Mouse (Mus musculus): ENCODE data around the gene Tfec. TPM values are rescaled to one million over a fixed set of nuclear protein-coding genes. Genes with fewer than 3 reads are reported as not detected.

The Tfec gene
- total and polyA plus RNA-seq, 2 experiments from 2014 or later: 0.24 to 0.31 TPM

DNA sequence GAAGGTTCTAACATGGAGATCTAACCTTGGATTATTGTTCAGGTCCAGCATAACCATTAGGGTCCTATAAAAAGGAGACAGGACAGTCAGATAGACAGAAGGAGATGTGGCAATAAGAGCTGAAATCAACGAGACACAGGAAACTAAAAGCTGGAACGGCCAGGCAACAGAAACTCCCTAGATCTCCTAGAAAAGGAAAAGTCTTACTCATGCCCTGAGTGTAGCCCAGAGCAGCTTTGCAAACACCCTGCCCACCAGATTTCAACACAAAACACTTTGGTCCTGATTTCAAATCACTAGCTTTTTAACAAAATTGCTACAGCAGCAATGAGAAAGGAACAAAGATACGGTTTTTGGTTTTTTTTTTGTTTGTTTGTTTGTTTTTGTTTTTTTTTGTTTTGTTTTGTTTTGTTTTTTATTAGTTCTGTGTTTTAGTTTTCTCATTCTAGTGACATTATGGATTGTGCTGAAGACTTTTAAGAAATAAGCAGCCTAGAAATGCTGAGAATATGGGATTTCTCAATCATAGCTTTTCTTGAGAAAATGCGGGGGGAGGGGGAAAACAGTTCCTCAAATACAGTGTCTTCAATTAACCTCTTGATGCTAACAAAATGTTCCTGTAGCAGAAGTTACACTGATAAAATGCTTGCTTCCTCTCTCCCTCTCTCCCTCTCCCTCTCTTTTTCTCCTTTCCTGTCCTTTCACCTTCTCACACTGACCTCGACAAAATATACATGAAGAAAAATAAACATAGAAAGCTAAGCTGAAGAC, 14.5 kb downstream of the Tfec start:
- H3K4me2 ChIP-seq (ENCODE audit: low read depth): no peak overlapping the region
- H3K36me3 ChIP-seq (ENCODE audit: insufficient read depth): no peaks in the 10 kb centered on the region
- ATAC-seq: no peak
- H3K4me1 ChIP-seq (ENCODE audit: insufficient read depth): no peaks in the 10 kb centered on the region
- no peaks in the 10 kb centered on the region for H3K9me3 ChIP-seq (ENCODE audit: low read length)
- no peak for TF ChIP-seq CTCF (IDR thresholded peaks at IDR 0.05; ENCODE audit: low read depth)
- H3K9ac ChIP-seq: no peak overlapping the region
- H3K27me3 ChIP-seq (ENCODE audit: insufficient read depth, low read length): no peaks in the 10 kb centered on the region
- no peak for DNase-seq
- H3K4me3 ChIP-seq (ENCODE audit: low read depth, low read length): no peak overlapping the region
- 83% methylated on average over 5 of the region's 5 CpGs for WGBS
- H3K27ac ChIP-seq (ENCODE audit: low read depth, low read length): no peak overlapping the region

DNA sequence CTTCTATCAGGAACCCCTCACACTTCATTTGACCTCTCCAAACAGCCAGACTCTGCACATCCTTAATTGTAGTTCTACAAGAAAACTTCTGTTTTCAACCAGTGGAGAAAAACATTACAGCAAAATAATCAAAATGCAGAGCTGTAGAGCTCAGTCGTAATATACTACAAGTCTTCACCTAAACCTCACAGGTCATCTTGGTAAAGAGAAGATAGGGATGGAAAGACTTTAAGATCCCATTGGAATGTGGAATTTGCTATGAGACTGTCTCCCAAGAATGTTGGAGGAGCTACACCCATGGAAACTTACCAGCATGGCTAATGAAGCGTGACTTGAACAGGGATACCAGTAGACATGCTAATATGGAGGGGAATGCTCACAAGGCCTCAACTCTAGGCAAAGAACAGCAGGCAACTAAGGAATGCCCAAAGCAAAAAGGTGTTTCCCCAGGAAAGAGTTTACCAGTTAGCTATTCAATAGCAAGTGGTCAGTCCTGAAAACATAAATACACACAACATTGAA, 24.2 kb downstream of the Tfec start:
- H3K4me3 ChIP-seq (ENCODE audit: low read depth, low read length): no peak overlapping the region
- WGBS: 94% methylated on average over 2 of the region's 2 CpGs
- H3K36me3 ChIP-seq (ENCODE audit: insufficient read depth): no peaks in the 10 kb centered on the region
- no peaks in the 10 kb centered on the region for H3K27me3 ChIP-seq (ENCODE audit: insufficient read depth, low read length)
- H3K9ac ChIP-seq: no peak overlapping the region
- H3K27ac ChIP-seq (ENCODE audit: low read depth, low read length): no peak overlapping the region
- no peak for TF ChIP-seq CTCF (IDR thresholded peaks at IDR 0.05; ENCODE audit: low read depth)
- no peak overlapping the region for H3K4me2 ChIP-seq (ENCODE audit: low read depth)
- no peaks in the 10 kb centered on the region for H3K9me3 ChIP-seq (ENCODE audit: low read length)
- no peaks in the 10 kb centered on the region for H3K4me1 ChIP-seq (ENCODE audit: insufficient read depth)
- DNase-seq (no peak), ATAC-seq (no peak)

DNA sequence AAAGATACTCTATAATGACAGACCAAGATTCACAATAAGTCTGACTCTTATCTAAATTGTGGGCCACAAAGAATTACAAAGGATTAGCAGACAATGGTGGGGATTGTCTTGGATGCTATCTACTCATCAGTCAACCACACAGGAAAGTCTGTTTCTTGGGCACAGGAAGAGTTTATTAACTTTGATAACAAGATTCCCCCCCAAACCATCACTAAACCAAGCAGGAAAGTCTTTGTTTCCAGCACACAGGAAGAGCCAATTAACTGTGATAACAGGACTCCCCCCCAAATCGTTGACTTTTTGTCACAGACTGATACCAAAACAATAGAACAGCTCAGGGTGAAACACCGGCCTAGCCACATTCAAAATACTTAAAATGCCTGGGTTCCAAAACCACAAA, 28.2 kb downstream of the Tfec start:
- Histone ChIP-seq H3K27ac (ENCODE audit: low read depth, low read length) (no peak overlapping the region), H3K36me3 (ENCODE audit: insufficient read depth) (no peaks in the 10 kb centered on the region), H3K9me3 (ENCODE audit: low read length) (no peaks in the 10 kb centered on the region), H3K27me3 (ENCODE audit: insufficient read depth, low read length) (no peaks in the 10 kb centered on the region), H3K9ac (no peak overlapping the region), H3K4me2 (ENCODE audit: low read depth) (no peak overlapping the region), H3K4me3 (ENCODE audit: low read depth, low read length) (no peak overlapping the region), H3K4me1 (ENCODE audit: insufficient read depth) (no peaks in the 10 kb centered on the region)
- ATAC-seq (no peak), DNase-seq (no peak)
- no peak for TF ChIP-seq CTCF (IDR thresholded peaks at IDR 0.05; ENCODE audit: low read depth)
- 68% methylated on average over 2 of the region's 2 CpGs for WGBS

DNA sequence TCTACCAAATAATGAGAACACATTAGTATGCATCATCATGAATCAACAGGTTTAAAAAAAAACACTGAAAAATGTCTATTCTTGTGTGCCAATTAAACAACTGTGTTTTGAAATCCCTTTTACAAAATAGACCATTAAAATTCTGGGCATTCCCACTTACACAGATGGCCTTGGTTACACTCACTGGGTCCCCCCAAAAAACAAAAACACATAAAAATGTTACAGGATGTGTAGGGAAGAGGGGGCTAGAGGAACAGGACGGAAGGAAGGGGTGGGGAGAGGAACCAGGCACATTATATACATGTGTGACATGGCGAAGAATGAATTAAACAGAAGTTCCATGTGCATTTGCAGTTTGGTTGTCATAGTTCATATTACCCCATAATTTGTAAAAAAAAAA, 29.9 kb downstream of the Tfec start:
- Histone ChIP-seq H3K9me3 (ENCODE audit: low read length) (no peaks in the 10 kb centered on the region), H3K4me1 (ENCODE audit: insufficient read depth) (no peaks in the 10 kb centered on the region), H3K9ac (no peak overlapping the region), H3K27me3 (ENCODE audit: insufficient read depth, low read length) (no peaks in the 10 kb centered on the region), H3K36me3 (ENCODE audit: insufficient read depth) (no peaks in the 10 kb centered on the region), H3K4me2 (ENCODE audit: low read depth) (no peak overlapping the region), H3K27ac (ENCODE audit: low read depth, low read length) (no peak overlapping the region), H3K4me3 (ENCODE audit: low read depth, low read length) (no peak overlapping the region)
- ATAC-seq (peak; percentile 64), DNase-seq (peak; percentile 5)
- no peak for TF ChIP-seq CTCF (IDR thresholded peaks at IDR 0.05; ENCODE audit: low read depth)
- WGBS: 38% methylated on average over 2 of the region's 2 CpGs

DNA sequence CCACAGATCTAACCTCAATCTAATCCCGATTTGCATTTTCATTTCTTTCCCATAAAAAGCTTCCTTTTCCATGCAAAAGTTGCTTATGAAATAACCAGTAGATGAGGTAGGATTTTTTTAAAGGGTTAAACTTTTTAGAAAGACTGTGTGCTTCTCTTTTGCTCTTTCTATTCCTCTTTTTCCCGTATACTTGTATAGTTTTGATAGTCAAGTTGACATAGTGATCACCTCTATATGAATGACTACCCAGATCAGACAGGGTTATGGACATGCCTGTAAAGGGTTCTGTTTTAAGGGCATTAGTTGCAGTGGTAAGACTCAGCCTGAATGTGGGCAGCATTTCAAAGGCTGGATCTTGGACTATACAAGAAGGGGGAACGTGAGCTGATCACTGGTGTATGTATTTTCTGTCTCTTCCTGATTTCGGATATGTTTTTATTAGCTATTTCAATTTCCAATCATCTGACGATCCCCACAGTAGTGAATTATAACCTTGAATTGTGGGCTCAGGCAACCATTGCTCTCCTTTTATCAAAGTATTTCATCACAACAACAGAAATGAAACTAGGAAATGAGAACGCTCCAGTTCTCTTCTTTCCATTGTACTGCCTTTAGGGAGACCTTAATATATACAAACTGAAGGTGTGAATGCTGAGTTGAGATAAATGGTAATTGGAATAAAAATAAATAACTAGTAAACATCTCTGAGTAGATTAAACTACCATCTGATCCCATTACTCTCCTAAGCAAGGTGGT, 35.3 kb downstream of the Tfec start:
- DNase-seq (no peak), ATAC-seq (no peak)
- 92% methylated on average over 6 of the region's 6 CpGs for WGBS
- H3K9ac ChIP-seq: no peak overlapping the region
- H3K4me2 ChIP-seq (ENCODE audit: low read depth): no peak overlapping the region
- no peaks in the 10 kb centered on the region for H3K4me1 ChIP-seq (ENCODE audit: insufficient read depth)
- TF ChIP-seq CTCF (IDR thresholded peaks at IDR 0.05; ENCODE audit: low read depth): no peak
- no peak overlapping the region for H3K27ac ChIP-seq (ENCODE audit: low read depth, low read length)
- H3K27me3 ChIP-seq (ENCODE audit: insufficient read depth, low read length): no peaks in the 10 kb centered on the region
- H3K4me3 ChIP-seq (ENCODE audit: low read depth, low read length): no peak overlapping the region
- H3K9me3 ChIP-seq (ENCODE audit: low read length): no peaks in the 10 kb centered on the region
- H3K36me3 ChIP-seq (ENCODE audit: insufficient read depth): no peaks in the 10 kb centered on the region

DNA sequence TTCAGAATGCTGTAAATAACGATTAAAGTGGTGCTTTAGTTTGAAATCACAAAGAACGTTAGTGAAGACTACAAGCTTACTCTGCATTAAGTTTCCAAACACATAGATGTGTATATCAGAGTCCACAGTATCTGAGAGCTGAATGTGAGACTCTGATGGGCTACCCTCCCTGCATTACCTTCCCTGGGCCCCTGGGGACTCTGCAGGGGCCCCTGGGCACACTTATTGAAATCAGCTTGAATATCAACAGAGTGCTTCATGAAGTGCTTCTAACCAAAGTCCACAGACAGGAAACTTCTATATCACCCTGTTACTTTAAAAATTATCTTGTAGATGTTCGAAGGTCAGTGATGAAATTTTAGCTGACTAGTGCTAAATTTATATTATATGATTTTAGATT, 36.2 kb downstream of the Tfec start:
- H3K9me3 ChIP-seq (ENCODE audit: low read length): no peaks in the 10 kb centered on the region
- H3K4me3 ChIP-seq (ENCODE audit: low read depth, low read length): no peak overlapping the region
- H3K36me3 ChIP-seq (ENCODE audit: insufficient read depth): no peaks in the 10 kb centered on the region
- H3K4me1 ChIP-seq (ENCODE audit: insufficient read depth): no peaks in the 10 kb centered on the region
- no peak for TF ChIP-seq CTCF (IDR thresholded peaks at IDR 0.05; ENCODE audit: low read depth)
- H3K4me2 ChIP-seq (ENCODE audit: low read depth): no peak overlapping the region
- H3K9ac ChIP-seq: no peak overlapping the region
- 79% methylated on average over 3 of the region's 3 CpGs for WGBS
- DNase-seq: no peak
- H3K27ac ChIP-seq (ENCODE audit: low read depth, low read length): no peak overlapping the region
- ATAC-seq: no peak
- H3K27me3 ChIP-seq (ENCODE audit: insufficient read depth, low read length): no peaks in the 10 kb centered on the region
